Mouse (Mus musculus) cerebellum, adult 2 months (tissue): ENCODE measurements at regions not wholly inside any gene's neighbourhood (a gene's known extent, or its start where the extent isn't known, plus 50 kb on each side); places are given as distances from the start of the nearest gene placed in this dataset.

Source experiments
- CTCF ChIP-seq: fragments of 200-500 bp; IDR thresholded peaks from 2 replicates; pipeline ENCODE4 v1.5.1; 2011; ENCODE audit warnings: low read depth, mild to moderate bottlenecking, control low read depth, low read length, moderate library complexity, borderline replicate concordance; ENCODE audit not compliant: insufficient read depth
- POLR2A ChIP-seq: fragments of 200-500 bp; IDR thresholded peaks from 2 replicates; pipeline ENCODE4 v1.6.1; 2011; ENCODE audit warnings: low read length, control low read depth, borderline replicate concordance; ENCODE audit not compliant: insufficient read depth

GRCm38 (mm10) chrX:157076193-157076592 lies 338.9 kb downstream of the Phex start:
- TF ChIP-seq CTCF (no peak), POLR2A (no peak)
